Mouse (Mus musculus) neural tube, embryonic 15.5 days (tissue): ENCODE results near the gene Nars2. TPM values are rescaled to one million over a fixed set of nuclear protein-coding genes. Genes with fewer than 3 reads are reported as not detected.
A peak's percentile ranks its signal among the peaks of the same experiment; 100 is the strongest.

Source experiments
- ATAC-seq: fragments of 200-750 bp; cut with Nextera tagmentation; 2 replicates; pipeline ENCODE4 v1.8.0; 2017; ENCODE audit warnings: mild to moderate bottlenecking, moderate TSS enrichment, moderate library complexity; ENCODE audit not compliant: low FRiP score
- H3K27ac ChIP-seq: fragments of 300-500 bp; sonication (generic); replicated peaks from 2 replicates; pipeline ENCODE4 v1.5.1; 2015; ENCODE audit warnings: mild to moderate bottlenecking, inconsistent platforms
- H3K27me3 ChIP-seq: fragments of 300-500 bp; sonication (generic); replicated peaks from 2 replicates; pipeline ENCODE4 v1.6.1; 2015; ENCODE audit warnings: inconsistent platforms
- H3K36me3 ChIP-seq: fragments of 300-500 bp; sonication (generic); 2 replicates; pipeline ENCODE4 v1.6.1; 2015; ENCODE audit warnings: inconsistent platforms
- H3K4me1 ChIP-seq: fragments of 300-500 bp; sonication (generic); 2 replicates; pipeline ENCODE4 v1.6.1; 2015; ENCODE audit warnings: inconsistent platforms
- H3K4me2 ChIP-seq: fragments of 300-500 bp; sonication (generic); 2 replicates; pipeline ENCODE4 v1.6.1; 2015; ENCODE audit warnings: inconsistent platforms, mild to moderate bottlenecking, moderate library complexity
- H3K4me3 ChIP-seq: fragments of 300-500 bp; sonication (generic); replicated peaks from 2 replicates; pipeline ENCODE4 v1.5.1; 2015; ENCODE audit warnings: mild to moderate bottlenecking, inconsistent platforms
- H3K9ac ChIP-seq: fragments of 300-500 bp; sonication (generic); replicated peaks from 2 replicates; pipeline ENCODE4 v1.6.1; 2015; ENCODE audit warnings: mild to moderate bottlenecking, inconsistent platforms
- H3K9me3 ChIP-seq: fragments of 300-500 bp; sonication (generic); replicated peaks from 2 replicates; pipeline ENCODE4 v1.6.1; 2016; ENCODE audit warnings: inconsistent platforms
- WGBS: fragments of 180-500 bp; shearing (Covaris S2); methylation state at CpG from one replicate; pipeline ENCODE4 v1.1.7; 2015; ENCODE audit warnings: mixed read lengths; 5-methylcytosine and 5-hydroxymethylcytosine counted together
- polyA plus RNA-seq: library from polyadenylated mRNA; unstranded; fragments of >200 nt; fragmentation: Nextera tagmentation; extraction: Ambion mirVana; gene quantifications from 2 replicates; pipeline ENCODE4 v1.2.1, GENCODE M21; 2015

The Nars2 gene
- 18.7 and 22.0 TPM in 2 replicates for polyA plus RNA-seq

GRCm38 (mm10) chr7:96951281-96952051, at the start of gene Nars2:
Nars2 (plus strand) TSS chr7:96951505.
- peak within 1 kb of the TSS; percentile 88 for H3K27ac ChIP-seq
- H3K36me3 ChIP-seq = no peaks in the 10 kb centered on the region
- no peaks in the 10 kb centered on the region for H3K27me3 ChIP-seq
- peak within 1 kb of the TSS; percentile 85 for H3K9ac ChIP-seq
- under 1% methylated on average over 62 of the region's 62 CpGs for WGBS
- no peaks in the 10 kb centered on the region for H3K9me3 ChIP-seq
- H3K4me2 ChIP-seq = peak within 1 kb of the TSS; percentile 83
- H3K4me3 ChIP-seq = peak within 1 kb of the TSS; percentile 91
- H3K4me1 ChIP-seq = peaks cover 16% of the 10 kb centered on the region
- ATAC-seq = peak; percentile 100

GRCm38 (mm10) chr7:96902183-96902582, 49.1 kb upstream of the Nars2 start:
- Histone ChIP-seq H3K4me2 (no peak overlapping the region), H3K4me3 (no peak overlapping the region), H3K27me3 (no peaks in the 10 kb centered on the region), H3K36me3 (peaks cover 10% of the 10 kb centered on the region), H3K9me3 (no peaks in the 10 kb centered on the region), H3K9ac (no peak overlapping the region), H3K27ac (no peak overlapping the region), H3K4me1 (peaks cover 12% of the 10 kb centered on the region)
- ATAC-seq = no peak
- WGBS = 67% methylated on average over 5 of the region's 5 CpGs

- H3K4me2 ChIP-seq = no peak overlapping the region
- H3K9ac ChIP-seq = no peak overlapping the region
- no peak for ATAC-seq
- H3K36me3 ChIP-seq = peaks cover 10% of the 10 kb centered on the region
- H3K27me3 ChIP-seq = no peaks in the 10 kb centered on the region
- H3K9me3 ChIP-seq = no peaks in the 10 kb centered on the region
- no peak overlapping the region for H3K4me3 ChIP-seq
- WGBS = 63% methylated on average over 17 of the region's 17 CpGs
- H3K27ac ChIP-seq = no peak overlapping the region
- H3K4me1 ChIP-seq = peaks cover 21% of the 10 kb centered on the region
Measured at GRCm38 (mm10) chr7:96903088-96903985, 48.0 kb upstream of the Nars2 start.

GRCm38 (mm10) chr7:96904442-96904841, 46.9 kb upstream of the Nars2 start:
- H3K36me3 ChIP-seq = peaks cover 10% of the 10 kb centered on the region
- WGBS = 22% methylated on average over 3 of the region's 3 CpGs
- H3K27ac ChIP-seq = no peak overlapping the region
- H3K27me3 ChIP-seq = no peaks in the 10 kb centered on the region
- no peaks in the 10 kb centered on the region for H3K9me3 ChIP-seq
- no peak overlapping the region for H3K9ac ChIP-seq
- H3K4me1 ChIP-seq = peaks cover 14% of the 10 kb centered on the region
- no peak overlapping the region for H3K4me2 ChIP-seq
- ATAC-seq = no peak
- no peak overlapping the region for H3K4me3 ChIP-seq

GRCm38 (mm10) chr7:96904936-96905335, 46.4 kb upstream of the Nars2 start:
- no peak overlapping the region for H3K4me2 ChIP-seq
- H3K9me3 ChIP-seq = no peaks in the 10 kb centered on the region
- peaks cover 10% of the 10 kb centered on the region for H3K4me1 ChIP-seq
- H3K27me3 ChIP-seq = no peaks in the 10 kb centered on the region
- H3K27ac ChIP-seq = no peak overlapping the region
- 89% methylated on average over 1 of the region's 1 CpGs for WGBS
- ATAC-seq = no peak
- H3K4me3 ChIP-seq = no peak overlapping the region
- H3K9ac ChIP-seq = no peak overlapping the region
- peaks cover 10% of the 10 kb centered on the region for H3K36me3 ChIP-seq

- H3K4me1 ChIP-seq = peaks cover 10% of the 10 kb centered on the region
- no peak overlapping the region for H3K9ac ChIP-seq
- H3K4me2 ChIP-seq = no peak overlapping the region
- 49% methylated on average over 3 of the region's 3 CpGs for WGBS
- H3K27me3 ChIP-seq = no peaks in the 10 kb centered on the region
- H3K27ac ChIP-seq = no peak overlapping the region
- ATAC-seq = no peak
- peaks cover 10% of the 10 kb centered on the region for H3K36me3 ChIP-seq
- H3K4me3 ChIP-seq = no peak overlapping the region
- no peaks in the 10 kb centered on the region for H3K9me3 ChIP-seq
Measured at GRCm38 (mm10) chr7:96905422-96905821, 45.9 kb upstream of the Nars2 start.

- Histone ChIP-seq H3K4me1 (peaks cover 10% of the 10 kb centered on the region), H3K9ac (no peak overlapping the region), H3K36me3 (peaks cover 10% of the 10 kb centered on the region), H3K27ac (no peak overlapping the region), H3K9me3 (no peaks in the 10 kb centered on the region), H3K27me3 (no peaks in the 10 kb centered on the region), H3K4me2 (no peak overlapping the region), H3K4me3 (no peak overlapping the region)
- no peak for ATAC-seq
- 77% methylated on average over 20 of the region's 20 CpGs for WGBS
Measured at GRCm38 (mm10) chr7:96906216-96906615, 45.1 kb upstream of the Nars2 start.

GRCm38 (mm10) chr7:96907971-96908680, 43.2 kb upstream of the Nars2 start:
- no peak overlapping the region for H3K9ac ChIP-seq
- 44% methylated on average over 16 of the region's 16 CpGs for WGBS
- H3K4me1 ChIP-seq = peaks cover 10% of the 10 kb centered on the region
- no peaks in the 10 kb centered on the region for H3K9me3 ChIP-seq
- H3K27me3 ChIP-seq = 0 out of 2 replicates have a peak, but pooled peaks cover 3% of the 10 kb centered on the region
- H3K36me3 ChIP-seq = peaks cover 10% of the 10 kb centered on the region
- H3K4me3 ChIP-seq = no peak overlapping the region
- 0 out of 2 replicates have a peak overlapping the region, but pooled peaks have one; percentile 52 for H3K27ac ChIP-seq
- H3K4me2 ChIP-seq = no peak overlapping the region
- no peak; the same call in 1 of the 2 replicates for ATAC-seq

- H3K27ac ChIP-seq = no peak overlapping the region
- WGBS = 69% methylated on average over 5 of the region's 5 CpGs
Measured at GRCm38 (mm10) chr7:96909856-96910255, 41.4 kb upstream of the Nars2 start.

GRCm38 (mm10) chr7:96910310-96910960, 40.9 kb upstream of the Nars2 start:
- 72% methylated on average over 12 of the region's 12 CpGs for WGBS
- Histone ChIP-seq H3K4me1 (peaks cover 12% of the 10 kb centered on the region), H3K4me2 (no peak overlapping the region), H3K4me3 (no peak overlapping the region), H3K9ac (no peak overlapping the region), H3K9me3 (no peaks in the 10 kb centered on the region), H3K36me3 (peaks cover 10% of the 10 kb centered on the region), H3K27ac (no peak overlapping the region), H3K27me3 (0 out of 2 replicates have a peak, but pooled peaks cover 3% of the 10 kb centered on the region)
- no peak for ATAC-seq

More at GRCm38 (mm10) chr7:96909856-96910255, 41.4 kb upstream of the Nars2 start:
- H3K4me1 ChIP-seq = peaks cover 12% of the 10 kb centered on the region
- no peak overlapping the region for H3K4me2 ChIP-seq
- no peak for ATAC-seq
- peaks cover 10% of the 10 kb centered on the region for H3K36me3 ChIP-seq
- H3K4me3 ChIP-seq = no peak overlapping the region
- no peaks in the 10 kb centered on the region for H3K9me3 ChIP-seq
- 0 out of 2 replicates have a peak, but pooled peaks cover 3% of the 10 kb centered on the region for H3K27me3 ChIP-seq
- no peak overlapping the region for H3K9ac ChIP-seq

- Histone ChIP-seq H3K36me3 (no peaks in the 10 kb centered on the region), H3K4me1 (peaks cover 3% of the 10 kb centered on the region; the same call in 1 of the 2 replicates), H3K4me2 (no peak overlapping the region), H3K27me3 (0 out of 2 replicates have a peak, but pooled peaks cover 6% of the 10 kb centered on the region), H3K27ac (no peak overlapping the region), H3K9me3 (no peaks in the 10 kb centered on the region), H3K4me3 (no peak overlapping the region), H3K9ac (no peak overlapping the region)
- ATAC-seq = peak; percentile 54; the same call in 1 of the 2 replicates
- WGBS = 8% methylated on average over 6 of the region's 6 CpGs
Measured at GRCm38 (mm10) chr7:96914031-96914430, 37.3 kb upstream of the Nars2 start.
